Mouse (Mus musculus) C2C12 (cell line): ENCODE measurements at regions not wholly inside any gene's neighbourhood (a gene's known extent, or its start where the extent isn't known, plus 50 kb on each side); places are given as distances from the start of the nearest gene placed in this dataset.

Source experiments
- H3K27me3 ChIP-seq: one replicate; pipeline ENCODE4 v1.6.1; 2011; ENCODE audit not compliant: control insufficient read depth, insufficient read depth, insufficient read length
- H3K36me3 ChIP-seq: one replicate; pipeline ENCODE4 v1.6.1; 2011; ENCODE audit not compliant: control insufficient read depth, insufficient read depth
- H3K4me3 ChIP-seq: one replicate; pipeline ENCODE4 v1.5.1; 2011; ENCODE audit warnings: mild to moderate bottlenecking, control low read depth; ENCODE audit not compliant: poor library complexity, insufficient read depth, severe bottlenecking
- H3K79me2 ChIP-seq: one replicate; pipeline ENCODE4 v1.6.1; 2011; ENCODE audit not compliant: control insufficient read depth, insufficient read depth
- H3K79me3 ChIP-seq: one replicate; pipeline ENCODE4 v1.6.1; 2011; ENCODE audit warnings: low read depth, control low read depth
- H3ac ChIP-seq: one replicate; pipeline ENCODE3; 2011; ENCODE audit warnings: low read depth; ENCODE audit not compliant: control insufficient read depth, insufficient read length
- CEBPB ChIP-seq: IDR thresholded peaks from one replicate; pipeline ENCODE4 v1.6.1; 2011; ENCODE audit warnings: low read depth, mild to moderate bottlenecking, control low read depth, moderate library complexity
- CTCF ChIP-seq: IDR thresholded peaks from one replicate; pipeline ENCODE4 v1.5.1; 2011; ENCODE audit not compliant: control insufficient read depth, insufficient read depth, insufficient read length
- FOSL1 ChIP-seq: IDR thresholded peaks from one replicate; pipeline ENCODE4 v1.8.0; 2011; ENCODE audit warnings: mild to moderate bottlenecking, low read length; ENCODE audit not compliant: poor library complexity, insufficient read depth, severe bottlenecking
- MAX ChIP-seq: IDR thresholded peaks from one replicate; pipeline ENCODE4 v1.6.1; 2011; ENCODE audit warnings: mild to moderate bottlenecking, control low read depth
- MYOD1 ChIP-seq: IDR thresholded peaks from one replicate; pipeline ENCODE4 v1.6.1; 2011; ENCODE audit warnings: low read depth; ENCODE audit not compliant: control insufficient read depth, insufficient read length
- MYOG ChIP-seq: IDR thresholded peaks from one replicate; pipeline ENCODE4 v1.6.1; 2011; ENCODE audit not compliant: control insufficient read depth, insufficient read length; ENCODE audit errors: extremely low read depth
- USF1 ChIP-seq: IDR thresholded peaks from one replicate; pipeline ENCODE4 v1.6.1; 2011; ENCODE audit warnings: low read depth, mild to moderate bottlenecking, control low read depth, moderate library complexity

DNA sequence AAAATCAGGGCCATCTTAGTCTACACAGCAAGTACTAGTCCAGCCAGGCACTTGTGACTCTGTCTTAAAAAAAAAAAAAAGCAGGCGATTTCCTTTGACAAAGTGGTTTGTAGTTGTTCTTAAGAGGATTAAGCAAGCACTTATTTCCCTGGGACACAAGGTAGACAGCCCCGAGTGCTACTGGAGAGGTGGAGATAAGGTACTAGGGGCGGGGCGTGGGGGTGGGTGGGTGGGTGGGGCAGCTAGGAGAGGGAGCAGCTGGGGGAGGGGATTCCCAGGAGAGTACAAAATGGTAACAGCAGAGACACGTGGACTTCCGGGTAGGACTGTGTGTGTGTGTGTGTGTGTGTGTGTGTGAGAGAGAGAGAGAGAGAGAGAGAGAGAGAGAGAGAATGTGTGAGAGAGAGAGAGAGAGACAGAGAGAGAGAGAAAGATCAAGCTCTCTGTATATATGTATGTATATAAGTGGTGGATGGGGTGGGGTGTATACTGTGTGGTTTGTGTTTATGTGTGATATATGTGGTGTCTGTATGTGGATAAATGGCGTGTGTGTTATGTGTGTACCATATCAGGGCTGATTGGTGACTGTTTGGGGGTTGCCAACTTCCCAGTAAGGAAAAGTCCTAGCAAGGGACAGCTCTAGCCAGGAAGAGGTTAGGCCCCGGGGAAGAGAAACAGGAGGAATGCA is 72.1 kb upstream of the Tle3 start:
- no peaks in the 10 kb centered on the region for H3K79me2 ChIP-seq
- TF ChIP-seq MYOD1 = no peak
- no peak for TF ChIP-seq MYOG
- no peaks in the 10 kb centered on the region for H3K36me3 ChIP-seq
- H3K79me3 ChIP-seq = no peaks in the 10 kb centered on the region
- no peak overlapping the region for H3ac ChIP-seq
- H3K4me3 ChIP-seq = no peak overlapping the region
- no peaks in the 10 kb centered on the region for H3K27me3 ChIP-seq

GRCm38 (mm10) chr9:61301070-61301469 is 71.1 kb upstream of the Tle3 start:
- no peaks in the 10 kb centered on the region for H3K27me3 ChIP-seq
- no peaks in the 10 kb centered on the region for H3K36me3 ChIP-seq
- no peak overlapping the region for H3ac ChIP-seq
- H3K79me2 ChIP-seq = no peaks in the 10 kb centered on the region
- no peak overlapping the region for H3K4me3 ChIP-seq
- H3K79me3 ChIP-seq = no peaks in the 10 kb centered on the region
- TF ChIP-seq FOSL1 = no peak
- no peak for TF ChIP-seq CEBPB
- TF ChIP-seq MAX = no peak
- no peak for TF ChIP-seq MYOG
- no peak for TF ChIP-seq MYOD1
- no peak for TF ChIP-seq USF1
- TF ChIP-seq CTCF = no peak

DNA sequence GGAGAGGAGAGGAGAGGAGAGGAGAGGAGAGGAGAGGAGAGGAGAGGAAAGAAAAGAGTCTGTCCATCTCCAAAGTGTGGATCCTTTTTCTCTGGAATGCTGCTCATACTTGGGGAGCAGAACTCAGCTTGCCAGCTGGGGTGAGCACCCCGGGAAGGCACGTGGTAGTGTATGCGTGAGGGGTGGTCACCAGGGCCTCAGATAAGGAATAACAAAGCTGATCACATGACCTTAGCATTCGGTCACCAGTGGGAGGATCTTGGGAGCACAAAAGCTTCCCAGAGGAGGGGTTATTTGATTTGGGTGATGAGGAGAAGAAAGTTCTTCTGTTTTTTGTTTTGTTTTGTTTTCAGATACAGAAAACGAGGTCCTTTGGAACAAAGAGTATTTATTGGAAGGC is 69.4 kb upstream of the Tle3 start:
- H3ac ChIP-seq = no peak overlapping the region
- no peaks in the 10 kb centered on the region for H3K79me2 ChIP-seq
- TF ChIP-seq MAX (no peak), FOSL1 (no peak), USF1 (peak; percentile 13), MYOD1 (no peak), CTCF (no peak), MYOG (no peak), CEBPB (no peak)
- no peaks in the 10 kb centered on the region for H3K27me3 ChIP-seq
- no peaks in the 10 kb centered on the region for H3K36me3 ChIP-seq
- no peaks in the 10 kb centered on the region for H3K79me3 ChIP-seq
- H3K4me3 ChIP-seq = no peak overlapping the region

DNA sequence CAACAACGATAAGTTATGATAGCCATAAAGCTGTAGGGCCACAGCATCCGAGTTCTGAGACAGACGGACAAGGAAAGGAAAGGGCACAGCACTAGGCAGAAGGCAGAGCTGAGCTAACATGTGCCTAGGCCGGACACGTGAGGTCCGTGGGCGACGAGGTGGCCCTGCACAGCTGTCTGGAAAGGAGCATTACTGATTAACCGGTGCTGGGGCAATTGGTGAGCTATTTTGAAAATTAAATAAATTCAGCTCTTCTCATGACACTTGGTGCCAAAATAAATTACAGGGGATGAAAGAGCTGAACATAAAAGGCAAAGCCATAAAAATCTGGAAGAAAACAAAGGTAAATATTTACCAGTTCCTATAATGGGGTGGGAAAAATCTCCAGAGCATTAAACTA is 65.9 kb upstream of the Tle3 start:
- Histone ChIP-seq H3K4me3 (no peak overlapping the region), H3K79me3 (no peaks in the 10 kb centered on the region), H3ac (no peak overlapping the region), H3K79me2 (no peaks in the 10 kb centered on the region), H3K27me3 (no peaks in the 10 kb centered on the region), H3K36me3 (no peaks in the 10 kb centered on the region)
- no peak for TF ChIP-seq MYOG
- TF ChIP-seq CTCF = no peak
- no peak for TF ChIP-seq FOSL1
- no peak for TF ChIP-seq USF1

DNA sequence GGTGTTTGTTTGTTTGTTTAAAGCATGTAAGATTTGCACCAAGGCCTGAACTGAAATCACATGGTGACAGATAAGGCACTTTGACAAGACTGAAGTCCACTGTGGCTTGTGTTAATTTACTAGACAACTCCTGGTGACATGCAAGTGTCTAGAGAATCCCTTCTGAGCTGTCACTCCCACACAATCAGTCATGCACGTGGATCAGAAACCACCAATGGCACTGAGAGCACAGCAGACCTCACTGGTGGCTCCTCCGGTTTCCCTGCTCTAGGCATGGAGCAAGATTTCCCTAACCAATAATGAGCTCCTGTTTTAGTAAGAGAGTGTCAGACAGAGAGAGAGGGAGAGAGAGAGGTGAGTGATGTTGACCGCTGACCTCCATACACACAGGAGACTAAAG is 63.1 kb upstream of the Tle3 start:
- Histone ChIP-seq H3K36me3 (no peaks in the 10 kb centered on the region), H3K79me2 (no peaks in the 10 kb centered on the region), H3K4me3 (no peak overlapping the region), H3K27me3 (no peaks in the 10 kb centered on the region), H3K79me3 (no peaks in the 10 kb centered on the region), H3ac (no peak overlapping the region)
- TF ChIP-seq CTCF = no peak
- TF ChIP-seq CEBPB = no peak
- no peak for TF ChIP-seq MYOD1
- TF ChIP-seq USF1 = no peak

GRCm38 (mm10) chr9:61309768-61310493 is 62.2 kb upstream of the Tle3 start:
- no peak overlapping the region for H3ac ChIP-seq
- no peaks in the 10 kb centered on the region for H3K79me3 ChIP-seq
- no peak for TF ChIP-seq MAX
- peak; percentile 14 for TF ChIP-seq CEBPB
- H3K4me3 ChIP-seq = no peak overlapping the region
- no peaks in the 10 kb centered on the region for H3K36me3 ChIP-seq
- H3K79me2 ChIP-seq = no peaks in the 10 kb centered on the region
- no peaks in the 10 kb centered on the region for H3K27me3 ChIP-seq
